Mouse (Mus musculus) MEL (cell line): ENCODE data around the gene Arl8a. TPM values are rescaled to one million over a fixed set of nuclear protein-coding genes. Genes with fewer than 3 reads are reported as not detected.

ENCODE experiments used
- DNase-seq: peaks from one replicate; pipeline ENCODE4 v3.0.0; 2011; ENCODE audit warnings: low read depth, low spot score
- H3K27ac ChIP-seq: 2 replicates; pipeline ENCODE4 v1.5.1; 2012; ENCODE audit warnings: low read depth, mild to moderate bottlenecking, control low read depth, low read length, moderate library complexity; ENCODE audit not compliant: control insufficient read depth
- H3K27me3 ChIP-seq, 2 experiments: fragments of 150-350 bp in 1 of 2; sonication (generic) in 1 of 2; 2 replicates each; pipeline ENCODE4 v1.6.1; 2012; ENCODE audit warnings: low read length in 2 of 2, mild to moderate bottlenecking in 2 of 2, improper control_type of control experiment in 1 of 2, moderate library complexity in 1 of 2; ENCODE audit not compliant: insufficient read depth in 2 of 2, control insufficient read depth in 1 of 2
- H3K36me3 ChIP-seq, 2 experiments: 2 replicates each; pipeline ENCODE4 v1.6.1; 2012 to 2014; ENCODE audit warnings: low read length in 2 of 2, improper control_type of control experiment in 1 of 2, inconsistent platforms in 1 of 2, mild to moderate bottlenecking in 1 of 2; ENCODE audit not compliant: insufficient read depth in 2 of 2, control insufficient read depth in 1 of 2
- H3K4me1 ChIP-seq, 2 experiments: fragments of 150-350 bp in 1 of 2; sonication (generic) in 1 of 2; 2 replicates each; pipeline ENCODE4 v1.6.1; 2012; ENCODE audit warnings: low read length in 2 of 2, improper control_type of control experiment in 1 of 2, mild to moderate bottlenecking in 1 of 2; ENCODE audit not compliant: insufficient read depth in 2 of 2, control insufficient read depth in 1 of 2
- H3K4me3 ChIP-seq, 2 experiments: fragments of 150-350 bp in 1 of 2; sonication (generic) in 1 of 2; 2 replicates each; pipeline ENCODE4 v1.5.1; 2012; ENCODE audit warnings: low read depth in 2 of 2, low read length in 2 of 2, mild to moderate bottlenecking in 2 of 2, moderate library complexity in 2 of 2, control low read depth in 1 of 2, improper control_type of control experiment in 1 of 2; ENCODE audit not compliant: control insufficient read depth in 1 of 2, insufficient read depth in 1 of 2
- H3K79me2 ChIP-seq: 2 replicates; pipeline ENCODE4 v1.6.1; 2012; ENCODE audit warnings: mild to moderate bottlenecking, low read length, moderate library complexity; ENCODE audit not compliant: control insufficient read depth, poor library complexity, insufficient read depth
- H3K9ac ChIP-seq: 2 replicates; pipeline ENCODE4 v1.6.1; 2012; ENCODE audit warnings: low read depth, mild to moderate bottlenecking, control low read depth, low read length, moderate library complexity; ENCODE audit not compliant: control insufficient read depth, poor library complexity, severe bottlenecking
- H3K9me3 ChIP-seq: fragments of 150-350 bp; sonication (generic); replicated peaks from 2 replicates; pipeline ENCODE4 v1.6.1; 2012; ENCODE audit warnings: mild to moderate bottlenecking, low read length, improper control_type of control experiment, moderate library complexity; ENCODE audit not compliant: insufficient read depth
- CHD1 ChIP-seq: IDR thresholded peaks from 2 replicates; pipeline ENCODE4 v1.6.1; 2012; ENCODE audit warnings: low read depth, mild to moderate bottlenecking, inconsistent platforms, low read length, improper control_type of control experiment
- CTCF ChIP-seq, 3 experiments: IDR thresholded peaks in 2 of 3; conservative IDR thresholded peaks in 1 of 3; 2 replicates each; pipeline ENCODE4 v1.5.1; 2011 to 2012; ENCODE audit warnings: low read length in 3 of 3, low read depth in 2 of 3, mild to moderate bottlenecking in 2 of 3, improper control_type of control experiment in 1 of 3, inconsistent platforms in 1 of 3, mixed read lengths in 1 of 3, moderate library complexity in 1 of 3; ENCODE audit not compliant: control insufficient read depth in 1 of 3, insufficient read depth in 1 of 3, poor library complexity in 1 of 3, severe bottlenecking in 1 of 3
- E2F4 ChIP-seq: IDR thresholded peaks from 2 replicates; pipeline ENCODE4 v1.6.1; 2011; ENCODE audit warnings: low read depth, low read length, improper control_type of control experiment, borderline replicate concordance
- ETS1 ChIP-seq: IDR thresholded peaks from 2 replicates; pipeline ENCODE4 v1.6.1; 2012; ENCODE audit warnings: low read depth, mild to moderate bottlenecking, inconsistent platforms, low read length, improper control_type of control experiment, moderate library complexity
- GABPA ChIP-seq: IDR thresholded peaks from 2 replicates; pipeline ENCODE4 v1.6.1; 2012; ENCODE audit warnings: low read depth, mild to moderate bottlenecking, inconsistent platforms, low read length, improper control_type of control experiment, moderate library complexity
- GATA1 ChIP-seq: IDR thresholded peaks from 2 replicates; pipeline ENCODE4 v1.6.1; 2011; ENCODE audit warnings: low read depth, low read length, improper control_type of control experiment
- HCFC1 ChIP-seq: IDR thresholded peaks from 2 replicates; pipeline ENCODE4 v1.6.1; 2012; ENCODE audit warnings: low read depth, mild to moderate bottlenecking, inconsistent platforms, low read length, improper control_type of control experiment, moderate library complexity
- JUND ChIP-seq: IDR thresholded peaks from 2 replicates; pipeline ENCODE4 v1.6.1; 2011; ENCODE audit warnings: low read depth, mild to moderate bottlenecking, improper control_type of control experiment, low read length
- MAFK ChIP-seq: IDR thresholded peaks from 2 replicates; pipeline ENCODE4 v1.6.1; 2011; ENCODE audit warnings: low read depth, mild to moderate bottlenecking, low read length, improper control_type of control experiment, borderline replicate concordance
- MAX ChIP-seq: IDR thresholded peaks from 2 replicates; pipeline ENCODE4 v1.6.1; 2011; ENCODE audit warnings: low read length, improper control_type of control experiment
- MAZ ChIP-seq: IDR thresholded peaks from 2 replicates; pipeline ENCODE4 v1.6.1; 2012; ENCODE audit warnings: low read depth, mild to moderate bottlenecking, inconsistent platforms, low read length, improper control_type of control experiment
- MEF2A ChIP-seq: IDR thresholded peaks from 2 replicates; pipeline ENCODE4 v1.6.1; 2014; ENCODE audit warnings: low read depth, mild to moderate bottlenecking, inconsistent platforms, low read length, improper control_type of control experiment; ENCODE audit not compliant: poor library complexity, insufficient replicate concordance, severe bottlenecking; ENCODE audit errors: extremely low read depth
- MXI1 ChIP-seq: IDR thresholded peaks from 2 replicates; pipeline ENCODE4 v1.6.1; 2011; ENCODE audit warnings: mild to moderate bottlenecking, low read depth, low read length, improper control_type of control experiment
- MYB ChIP-seq: IDR thresholded peaks from 2 replicates; pipeline ENCODE4 v1.6.1; 2011; ENCODE audit warnings: mild to moderate bottlenecking, low read depth, low read length, improper control_type of control experiment
- MYC ChIP-seq: IDR thresholded peaks from 2 replicates; pipeline ENCODE4 v1.6.1; 2011; ENCODE audit warnings: low read depth, mild to moderate bottlenecking, low read length, improper control_type of control experiment, moderate library complexity
- NELFE ChIP-seq: IDR thresholded peaks from 2 replicates; pipeline ENCODE4 v1.6.1; 2011; ENCODE audit warnings: low read depth, low read length, improper control_type of control experiment
- NRF1 ChIP-seq: IDR thresholded peaks from 2 replicates; pipeline ENCODE4 v1.6.1; 2014; ENCODE audit warnings: low read depth, mild to moderate bottlenecking, inconsistent platforms, low read length, improper control_type of control experiment, moderate library complexity; ENCODE audit not compliant: poor library complexity, insufficient read depth, severe bottlenecking
- POLR2A ChIP-seq, 2 experiments: IDR thresholded peaks; 2 replicates each; pipeline ENCODE4 v1.6.1; 2011 to 2012; ENCODE audit warnings: low read length in 2 of 2, mild to moderate bottlenecking in 2 of 2, control low read depth in 1 of 2, improper control_type of control experiment in 1 of 2, low read depth in 1 of 2, moderate library complexity in 1 of 2; ENCODE audit not compliant: control insufficient read depth in 1 of 2, insufficient read depth in 1 of 2, poor library complexity in 1 of 2
- POLR2AphosphoS5 ChIP-seq: IDR thresholded peaks from 2 replicates; pipeline ENCODE4 v1.6.1; 2012; ENCODE audit warnings: low read depth, borderline replicate concordance, mild to moderate bottlenecking, inconsistent platforms, low read length, moderate library complexity, mixed read lengths
- RAD21 ChIP-seq: IDR thresholded peaks from 2 replicates; pipeline ENCODE4 v1.6.1; 2011; ENCODE audit warnings: mild to moderate bottlenecking, low read depth, low read length, improper control_type of control experiment
- SIN3A ChIP-seq: IDR thresholded peaks from 2 replicates; pipeline ENCODE4 v1.6.1; 2012; ENCODE audit warnings: low read length, improper control_type of control experiment, inconsistent platforms
- SMC3 ChIP-seq: IDR thresholded peaks from 2 replicates; pipeline ENCODE4 v1.6.1; 2011; ENCODE audit warnings: low read depth, low read length, improper control_type of control experiment
- TAL1 ChIP-seq: IDR thresholded peaks from 2 replicates; pipeline ENCODE4 v1.6.1; 2012; ENCODE audit warnings: mild to moderate bottlenecking, inconsistent platforms, low read length, moderate library complexity, mixed read lengths
- TBP ChIP-seq: IDR thresholded peaks from 2 replicates; pipeline ENCODE4 v1.8.0; 2011; ENCODE audit warnings: low read depth, low read length, improper control_type of control experiment
- TCF12 ChIP-seq: IDR thresholded peaks from 2 replicates; pipeline ENCODE4 v1.6.1; 2014; ENCODE audit warnings: low read depth, mild to moderate bottlenecking, inconsistent platforms, low read length, improper control_type of control experiment, moderate library complexity
- UBTF ChIP-seq: IDR thresholded peaks from 2 replicates; pipeline ENCODE4 v1.6.1; 2012; ENCODE audit warnings: low read depth, mild to moderate bottlenecking, inconsistent platforms, low read length, improper control_type of control experiment, moderate library complexity, borderline replicate concordance; ENCODE audit not compliant: insufficient read depth
- USF1 ChIP-seq: IDR thresholded peaks from 2 replicates; pipeline ENCODE4 v1.6.1; 2014; ENCODE audit warnings: low read depth, mild to moderate bottlenecking, inconsistent platforms, low read length, improper control_type of control experiment, moderate library complexity
- USF2 ChIP-seq, 2 experiments: IDR thresholded peaks; 2 replicates each; pipeline ENCODE4 v1.6.1; 2011 to 2012; ENCODE audit warnings: improper control_type of control experiment in 2 of 2, low read length in 2 of 2, borderline replicate concordance in 1 of 2, inconsistent platforms in 1 of 2, low read depth in 1 of 2, mild to moderate bottlenecking in 1 of 2; ENCODE audit not compliant: insufficient read depth in 1 of 2
- ZC3H11A ChIP-seq: IDR thresholded peaks from 2 replicates; pipeline ENCODE4 v1.6.1; 2012; ENCODE audit warnings: low read depth, mild to moderate bottlenecking, inconsistent platforms, low read length, improper control_type of control experiment
- ZKSCAN1 ChIP-seq: IDR thresholded peaks from 2 replicates; pipeline ENCODE4 v1.6.1; 2012; ENCODE audit warnings: low read depth, mild to moderate bottlenecking, inconsistent platforms, low read length, improper control_type of control experiment, moderate library complexity
- polyA plus RNA-seq, 2 experiments: library from polyadenylated mRNA; stranded (reverse) in 1 of 2; unstranded in 1 of 2; fragments of >175 nt in 1 of 2; fragments of >200 nt in 1 of 2; gene quantifications; 2 replicates each; pipeline versions ENCODE4 v1.2.1 to v1.2.4; 2012; ENCODE audit warnings: low replicate concordance in 2 of 2, low read depth in 1 of 2; ENCODE audit not compliant: insufficient read length in 2 of 2, insufficient read depth in 1 of 2, missing spikeins in 1 of 2
- total RNA-seq: library from RNA; depleted of rRNA; stranded (reverse); fragments of 300-350 nt; gene quantifications from 2 replicates; pipeline ENCODE4 v1.2.3, GENCODE M21; 2012

The Arl8a gene
- total and polyA plus RNA-seq, 3 experiments = 8.0 to 47.7 TPM; not detected in 1

DNA sequence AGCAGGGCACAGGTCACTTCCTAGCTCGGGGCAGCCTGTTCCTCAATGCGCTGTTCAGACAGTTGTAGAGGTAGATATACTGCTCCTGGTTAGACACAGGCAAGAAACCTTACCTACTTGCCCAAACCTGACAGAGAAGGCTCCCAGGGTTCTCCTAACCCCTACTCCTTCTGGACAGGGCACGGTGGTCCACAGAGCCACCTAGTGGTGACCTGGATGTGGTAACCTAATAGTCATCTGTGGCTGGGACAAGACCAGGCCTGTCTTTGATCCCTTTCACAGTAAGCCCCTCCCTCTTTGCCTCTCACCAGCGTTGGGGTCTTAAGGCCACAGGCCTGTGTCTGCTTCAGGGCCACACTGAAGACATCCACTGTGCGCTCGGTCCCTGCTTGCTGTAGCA is 38.0 kb upstream of the Arl8a start:
- Histone ChIP-seq H3K27me3 (no peaks in the 10 kb centered on the region), H3K4me3 (no peak overlapping the region), H3K27ac (no peak overlapping the region), H3K79me2 (no peaks in the 10 kb centered on the region), H3K9ac (no peak overlapping the region), H3K36me3 (0 out of 4 replicates have a peak, but pooled peaks cover 0 to 4% of the 10 kb centered on the region in 2 experiments), H3K9me3 (no peaks in the 10 kb centered on the region), H3K4me1 (peaks cover 0 to 6% of the 10 kb centered on the region in 2 experiments; a peak in 1 of 4 replicates)
- peak; percentile 37 for DNase-seq
- peak; percentile 28 for TF ChIP-seq RAD21
- TF ChIP-seq CTCF (IDR thresholded peaks at IDR 0.05 in 2 of 3, conservative IDR thresholded peaks at IDR 0.05 in 1 of 3; ENCODE audit: control insufficient read depth in 1 of 3, insufficient read depth in 1 of 3, low read depth in 2 of 3, low read length in 3 of 3, poor library complexity in 1 of 3, severe bottlenecking in 1 of 3) = peak; percentile 40 to 58 (median 54); a peak in 5 of 6 replicates
- TF ChIP-seq ZC3H11A = 0 out of 2 replicates have a peak, but pooled peaks have one; percentile 6
- TF ChIP-seq POLR2A (IDR thresholded peaks at IDR 0.05; ENCODE audit: control insufficient read depth in 1 of 2, insufficient read depth in 1 of 2, low read depth in 1 of 2, low read length in 2 of 2, poor library complexity in 1 of 2) = no peak
- peak; percentile 31; the same call in 1 of the 2 replicates for TF ChIP-seq SMC3

DNA sequence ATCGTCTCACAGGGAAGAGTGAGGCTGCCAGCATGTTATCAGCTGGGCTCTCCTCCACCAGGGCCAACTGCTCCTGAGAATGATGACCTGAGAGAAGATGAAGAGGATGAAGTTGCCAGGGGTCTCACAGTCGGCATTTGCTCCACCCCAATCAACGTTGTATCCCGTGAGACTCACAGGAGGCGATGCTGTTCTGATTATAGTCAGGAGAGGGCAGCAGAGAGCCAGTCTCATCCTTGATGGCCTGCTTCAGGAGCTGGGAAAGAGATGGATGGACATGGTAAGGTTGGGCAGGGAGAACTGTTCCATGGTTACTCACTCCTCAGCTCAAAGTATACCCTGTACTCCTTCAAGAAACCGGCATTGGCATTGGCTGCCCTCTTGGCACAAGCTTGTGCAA is 36.5 kb upstream of the Arl8a start:
- peak; percentile 59 for DNase-seq
- H3K27ac ChIP-seq = no peak overlapping the region
- H3K36me3 ChIP-seq = 0 out of 4 replicates have a peak, but pooled peaks cover 0 to 4% of the 10 kb centered on the region in 2 experiments
- no peaks in the 10 kb centered on the region for H3K9me3 ChIP-seq
- TF ChIP-seq GATA1 (no peak), CTCF (IDR thresholded peaks at IDR 0.05 in 2 of 3, conservative IDR thresholded peaks at IDR 0.05 in 1 of 3; ENCODE audit: control insufficient read depth in 1 of 3, insufficient read depth in 1 of 3, low read depth in 2 of 3, low read length in 3 of 3, poor library complexity in 1 of 3, severe bottlenecking in 1 of 3) (peak; percentile 73 to 96 (median 80)), TCF12 (no peak), E2F4 (no peak), MAFK (no peak), NRF1 (no peak), SIN3A (no peak), MYB (no peak), USF1 (no peak), ETS1 (no peak), MAX (no peak), MEF2A (no peak), GABPA (no peak), MYC (no peak), HCFC1 (no peak), USF2 (IDR thresholded peaks at IDR 0.05; ENCODE audit: borderline replicate concordance in 1 of 2, insufficient read depth in 1 of 2, low read depth in 1 of 2, low read length in 2 of 2) (no peak), MXI1 (no peak), ZKSCAN1 (no peak), SMC3 (peak; percentile 69), TAL1 (no peak), ZC3H11A (peak; percentile 35; the same call in 1 of the 2 replicates), RAD21 (peak; percentile 55), MAZ (no peak), JUND (no peak), UBTF (no peak), NELFE (no peak), TBP (no peak), POLR2AphosphoS5 (no peak), CHD1 (no peak)
- no peak overlapping the region for H3K4me3 ChIP-seq
- peaks cover 0 to 6% of the 10 kb centered on the region in 2 experiments; a peak in 1 of 4 replicates for H3K4me1 ChIP-seq
- H3K79me2 ChIP-seq = no peaks in the 10 kb centered on the region
- H3K9ac ChIP-seq = no peak overlapping the region
- H3K27me3 ChIP-seq = no peaks in the 10 kb centered on the region
